Mouse (Mus musculus) small intestine, adult 2 months (tissue): ENCODE measurements around the gene Calr4.

Experiments used
- CTCF ChIP-seq: fragments of 200-500 bp; IDR thresholded peaks from 2 replicates; pipeline ENCODE4 v1.5.1; 2012; ENCODE audit warnings: low read depth, mild to moderate bottlenecking, control low read depth, inconsistent platforms, low read length, moderate library complexity, mixed read lengths; ENCODE audit not compliant: insufficient replicate concordance, insufficient read length; ENCODE audit errors: extremely low read depth
- POLR2A ChIP-seq: fragments of 200-500 bp; IDR thresholded peaks from 2 replicates; pipeline ENCODE4 v1.6.1; 2012; ENCODE audit warnings: low read depth, mild to moderate bottlenecking, control low read depth, inconsistent platforms, low read length, moderate library complexity

GRCm38 (mm10) chr4:109193886-109194285 is 40.4 kb upstream of the Calr4 start:
- TF ChIP-seq CTCF, result no peak
- no peak for TF ChIP-seq POLR2A
